Mouse (Mus musculus): ENCODE measurements around the gene Zfp628.

Zfp628 gene

GRCm38 (mm10) chr7:4918681-4919080 lies 3.7 kb downstream of the Zfp628 start:
- DNase-seq: no peak

- DNase-seq: no peak
These were observed 4.1 kb downstream of the Zfp628 start for GRCm38 (mm10) chr7:4919096-4919495.

GRCm38 (mm10) chr7:4919971-4920370 lies 5.0 kb downstream of the Zfp628 start:
- no peak for DNase-seq

- DNase-seq: no peak
These were observed 5.5 kb downstream of the Zfp628 start for GRCm38 (mm10) chr7:4920496-4920895.

GRCm38 (mm10) chr7:4920976-4921823 lies 6.2 kb downstream of the Zfp628 start:
- DNase-seq: no peak

GRCm38 (mm10) chr7:4921824-4922482 lies 6.9 kb downstream of the Zfp628 start, which contains the start of gene Nat14:
Gene Nat14, plus strand, starts transcription at chr7:4922028.
- DNase-seq: no peak

GRCm38 (mm10) chr7:4922508-4922907 lies 7.5 kb downstream of the Zfp628 start:
- DNase-seq: peak; percentile 40 to 52

GRCm38 (mm10) chr7:4922931-4923565 lies 8.0 kb downstream of the Zfp628 start:
- DNase-seq: no peak

- no peak for DNase-seq
These were observed 8.8 kb downstream of the Zfp628 start for GRCm38 (mm10) chr7:4923586-4924364.

- no peak for DNase-seq
These were observed 9.5 kb downstream of the Zfp628 start for GRCm38 (mm10) chr7:4924483-4924882.

- DNase-seq: no peak
These were observed 9.9 kb downstream of the Zfp628 start for GRCm38 (mm10) chr7:4924891-4925301.

- DNase-seq: no peak
These were observed 10.7 kb downstream of the Zfp628 start, which contains the start of gene Ssc5d for GRCm38 (mm10) chr7:4925441-4926381. Gene Ssc5d, plus strand, starts transcription at chr7:4925785.

GRCm38 (mm10) chr7:4926849-4927248 lies 11.8 kb downstream of the Zfp628 start:
- DNase-seq: no peak

GRCm38 (mm10) chr7:4927711-4928110 lies 12.7 kb downstream of the Zfp628 start:
- no peak for DNase-seq

- no peak for DNase-seq
These were observed 13.3 kb downstream of the Zfp628 start for GRCm38 (mm10) chr7:4928323-4928722.

GRCm38 (mm10) chr7:4933103-4933502 lies 18.1 kb downstream of the Zfp628 start:
- no peak for DNase-seq

- no peak for DNase-seq
These were observed 19.3 kb downstream of the Zfp628 start for GRCm38 (mm10) chr7:4934160-4934914.

GRCm38 (mm10) chr7:4936832-4937231 lies 21.8 kb downstream of the Zfp628 start:
- DNase-seq: no peak

GRCm38 (mm10) chr7:4937392-4937791 lies 22.4 kb downstream of the Zfp628 start:
- DNase-seq: no peak

GRCm38 (mm10) chr7:4938456-4938855 lies 23.4 kb downstream of the Zfp628 start:
- DNase-seq: peak; percentile 74 to 81

- peak; percentile 78 to 84 for DNase-seq
These were observed 25.1 kb downstream of the Zfp628 start for GRCm38 (mm10) chr7:4940068-4940479.

All from thymus, postnatal 36 days (tissue).